Mouse (Mus musculus): ENCODE results near the gene Dok1.

DNA sequence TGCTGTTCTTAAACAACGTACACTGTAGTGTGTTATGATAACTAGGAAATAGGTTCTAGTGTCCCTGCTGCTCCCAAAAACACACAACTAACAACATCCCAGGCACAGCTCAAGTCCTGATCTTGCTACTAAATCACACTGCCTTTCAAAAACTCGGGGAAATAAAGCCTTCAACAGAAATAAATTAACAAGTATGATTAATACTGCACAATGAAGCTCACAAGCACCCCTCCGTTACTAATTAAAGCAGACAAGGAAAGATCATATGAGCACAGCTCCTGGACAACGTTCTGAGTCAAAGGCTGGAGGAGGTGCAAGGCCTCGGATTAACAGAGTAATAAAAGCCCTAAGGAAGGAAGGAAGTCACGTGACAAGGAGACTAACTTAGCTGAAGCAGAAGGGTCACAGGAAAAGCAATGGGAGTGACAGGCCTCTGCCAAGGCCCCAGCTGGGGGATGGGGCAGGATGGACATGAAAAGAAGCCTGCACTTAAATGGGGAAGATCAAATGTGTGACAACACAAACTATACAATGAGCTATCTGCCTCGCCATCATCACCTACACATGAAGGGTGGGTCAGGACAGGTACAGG, 35.7 kb downstream of the Dok1 start:
- no peak for TF ChIP-seq CTCF (IDR thresholded peaks at IDR 0.05; ENCODE audit: extremely low read depth, insufficient read depth, insufficient read length, insufficient replicate concordance)
- TF ChIP-seq POLR2A (IDR thresholded peaks at IDR 0.05; ENCODE audit: low read depth, low read length), result no peak
